Mouse (Mus musculus) lung, postnatal 4 days (tissue): ENCODE data around the gene Usp3.

ENCODE experiments used
- DNase-seq, 2 experiments: peaks; one replicate each; pipeline ENCODE4 v3.0.0; 2021

The Usp3 gene

DNA sequence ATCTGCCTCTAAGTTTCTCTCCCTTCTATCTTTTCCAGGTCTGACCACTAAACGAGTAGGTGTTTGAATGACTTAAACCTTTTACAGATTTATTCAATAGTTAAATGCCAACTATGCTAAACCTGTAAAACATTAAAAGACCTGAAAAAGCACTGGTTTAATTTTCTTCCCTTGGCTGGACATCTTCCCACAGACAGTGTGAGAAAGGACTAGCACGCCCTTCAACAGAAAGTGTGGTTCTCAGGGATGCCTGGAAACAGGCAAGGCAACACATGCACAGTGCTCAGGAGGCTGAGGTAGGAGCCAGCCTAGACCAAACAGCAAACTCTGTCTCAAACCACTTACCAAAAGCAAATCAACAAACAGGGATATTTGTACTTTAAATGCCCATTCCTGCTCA is 31.4 kb downstream of the Usp3 start:
- no peak for DNase-seq

- DNase-seq, result no peak
Observed at GRCm38 (mm10) chr9:66560728-66561127, 32.2 kb downstream of the Usp3 start.

- DNase-seq, result peak; percentile 49 to 50
Observed at GRCm38 (mm10) chr9:66560295-66560694, 32.6 kb downstream of the Usp3 start.

DNA sequence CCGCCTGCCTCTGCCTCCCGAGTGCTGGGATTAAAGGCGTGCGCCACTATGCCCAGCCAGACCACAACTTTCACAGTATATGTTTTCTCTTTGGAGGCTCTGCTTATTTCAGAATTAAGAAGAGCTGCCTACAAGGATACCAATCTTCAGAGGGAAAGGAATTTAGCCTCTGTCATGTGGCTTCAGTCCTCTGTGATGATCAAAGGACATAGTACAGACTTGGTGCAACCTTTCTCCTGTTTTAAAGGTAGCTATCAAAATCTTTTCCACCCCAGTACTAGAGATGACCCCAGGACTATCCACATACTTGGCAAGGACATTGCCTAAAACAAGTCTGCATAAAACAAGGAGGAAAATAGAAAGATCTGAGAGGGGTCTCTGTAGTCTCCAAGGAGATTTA is 34.0 kb downstream of the Usp3 start:
- DNase-seq, result no peak

- DNase-seq, result no peak
Observed at GRCm38 (mm10) chr9:66542785-66543184, 50.2 kb downstream of the Usp3 start.

DNA sequence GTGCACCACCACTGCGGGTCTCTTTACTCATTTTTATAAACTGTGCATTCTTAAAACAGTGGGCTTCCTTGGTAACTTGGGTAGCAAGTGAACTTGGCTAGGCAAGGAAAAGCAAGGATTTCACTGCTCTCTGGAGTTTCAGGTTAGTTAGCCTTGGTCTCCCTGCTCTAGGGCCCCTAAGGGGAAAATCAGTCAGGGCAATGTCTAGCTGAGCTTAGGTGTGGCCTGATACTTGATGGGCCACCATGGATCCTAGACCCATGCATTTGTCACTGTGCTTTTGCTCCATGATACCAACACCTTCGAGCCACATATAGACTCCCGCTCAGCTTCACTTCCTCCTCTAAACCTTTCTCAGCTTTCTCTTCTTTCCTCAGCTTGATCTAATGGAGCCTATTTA is 71.3 kb downstream of the Usp3 start:
- no peak for DNase-seq

- DNase-seq, result no peak
Observed at GRCm38 (mm10) chr9:66520299-66520698, 72.6 kb downstream of the Usp3 start.

- DNase-seq, result no peak
Observed at GRCm38 (mm10) chr9:66518901-66519300, 74.0 kb downstream of the Usp3 start.

DNA sequence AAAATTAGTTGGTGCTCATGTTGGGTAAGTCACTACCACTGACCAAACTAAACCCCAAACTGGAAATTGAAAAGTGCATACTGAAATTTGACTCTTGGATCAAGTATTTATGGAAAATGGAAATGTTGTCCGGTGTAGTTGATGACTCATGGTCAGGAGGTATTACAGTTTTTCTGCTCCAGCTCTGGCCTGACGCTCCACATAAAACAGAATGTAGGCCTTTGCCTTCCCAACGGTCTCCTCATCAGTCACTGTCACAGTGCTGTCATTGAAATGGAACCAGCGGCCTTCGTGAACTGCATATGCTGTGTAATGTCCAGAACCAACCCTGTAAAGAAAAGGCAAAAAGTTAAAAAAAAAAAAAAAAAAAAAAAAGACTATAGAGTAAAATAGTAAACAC is 74.7 kb downstream of the Usp3 start:
- DNase-seq, result no peak

- DNase-seq, result no peak
Observed at GRCm38 (mm10) chr9:66517746-66518145, 75.2 kb downstream of the Usp3 start.

- DNase-seq, result no peak
Observed at GRCm38 (mm10) chr9:66516296-66516940, 76.5 kb downstream of the Usp3 start.

DNA sequence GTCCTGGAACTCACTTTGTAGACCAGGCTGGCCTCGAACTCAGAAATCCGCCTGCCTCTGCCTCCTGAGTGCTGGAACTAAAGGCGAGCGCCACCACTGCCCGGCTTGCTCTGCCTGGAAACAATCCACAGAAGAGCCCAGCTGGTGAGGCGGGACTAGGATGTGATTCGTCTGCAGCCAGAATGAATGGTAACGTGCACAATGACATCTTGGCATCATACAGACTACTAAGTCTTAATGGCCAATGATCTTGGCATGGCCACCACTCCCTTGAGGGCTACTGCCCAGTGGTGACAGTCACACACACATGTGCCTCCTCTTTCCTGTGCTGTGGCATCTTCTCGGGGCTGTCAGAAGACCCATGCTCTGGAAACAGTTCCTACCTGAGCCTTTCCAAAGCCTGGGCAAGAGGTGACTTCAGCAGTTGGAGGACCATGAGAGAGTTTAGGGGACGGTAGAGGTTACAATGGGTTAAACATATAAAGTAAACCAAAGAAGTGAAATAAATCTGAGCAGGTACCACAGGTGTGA is 77.2 kb downstream of the Usp3 start:
- no peak for DNase-seq

DNA sequence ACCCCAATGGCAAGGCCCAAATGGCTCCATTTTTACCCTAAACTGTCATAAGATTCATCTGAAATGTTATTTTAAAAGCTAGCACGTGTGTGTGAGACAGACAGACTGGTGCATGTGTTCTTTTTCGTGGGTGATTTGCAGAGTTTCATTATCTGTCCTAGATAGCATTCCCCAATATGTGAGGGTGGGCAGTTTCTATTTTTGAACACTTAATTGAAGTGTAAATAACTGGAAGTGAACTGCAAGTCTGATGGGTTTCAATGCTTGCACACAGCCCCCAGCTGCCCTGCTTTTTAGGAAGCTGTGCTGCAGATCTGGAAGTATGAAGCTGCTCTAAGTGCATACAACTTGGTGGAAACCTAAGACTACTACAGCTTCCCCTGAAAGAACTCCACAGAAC is 77.8 kb downstream of the Usp3 start:
- no peak for DNase-seq

- DNase-seq, result peak; percentile 74 to 77
Observed at GRCm38 (mm10) chr9:66514256-66514770, 78.6 kb downstream of the Usp3 start, which contains the start of gene Fbxl22. Fbxl22 (minus strand) TSS chr9:66514593.

DNA sequence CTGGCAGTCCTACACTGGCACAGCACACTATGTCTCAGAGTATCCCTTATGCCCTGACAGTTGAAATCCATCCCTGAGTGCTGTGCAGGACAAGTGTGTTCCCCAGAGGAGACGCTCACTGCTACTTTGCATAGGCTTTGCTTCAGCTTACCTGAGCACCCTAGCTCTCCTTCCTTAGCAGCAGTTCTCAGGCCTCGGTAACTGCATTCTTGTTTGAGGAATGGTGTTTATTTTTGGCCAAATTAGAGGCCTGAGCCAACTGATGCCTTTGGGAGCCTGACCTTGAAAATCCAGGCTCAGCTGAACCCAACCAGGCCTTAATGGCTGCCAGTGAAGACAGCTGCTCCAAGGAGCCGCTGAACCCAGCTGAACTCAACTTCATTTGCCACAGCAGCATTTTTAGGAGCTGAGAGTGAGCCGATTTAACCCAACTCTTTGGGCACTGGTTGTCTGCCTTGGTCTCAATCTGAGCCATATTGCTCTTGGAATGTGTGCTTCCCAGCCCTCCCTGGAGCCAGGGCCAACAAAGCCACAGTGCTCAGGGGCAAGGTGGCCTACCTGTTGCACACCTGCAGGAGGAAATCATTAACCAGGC is 79.2 kb downstream of the Usp3 start:
- no peak for DNase-seq

DNA sequence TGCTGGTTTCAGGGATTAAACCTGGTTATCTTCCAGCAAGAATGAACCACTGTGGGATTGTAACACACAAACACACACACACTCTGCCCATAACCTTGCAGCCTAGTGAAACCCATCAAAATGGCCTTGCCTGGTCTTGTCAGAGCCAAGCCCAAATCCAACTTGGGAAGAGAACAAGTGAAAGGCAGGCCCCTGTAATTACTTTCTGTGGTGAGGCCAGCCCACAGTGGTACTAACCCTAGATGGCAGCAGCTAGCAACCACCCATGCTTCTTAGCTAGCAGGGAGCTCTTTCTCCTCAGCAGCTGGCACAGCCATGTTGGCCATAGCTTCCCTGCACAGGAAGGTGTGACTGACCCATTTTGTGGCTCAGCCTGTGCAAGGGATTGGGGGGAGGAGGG is 79.8 kb downstream of the Usp3 start:
- no peak for DNase-seq

- peak; percentile 88 to 90 for DNase-seq
Observed at GRCm38 (mm10) chr9:66512351-66512671, 80.6 kb downstream of the Usp3 start.

GRCm38 (mm10) chr9:66511580-66512350 is 81.2 kb downstream of the Usp3 start:
- DNase-seq, result peak; percentile 95 to 98

DNA sequence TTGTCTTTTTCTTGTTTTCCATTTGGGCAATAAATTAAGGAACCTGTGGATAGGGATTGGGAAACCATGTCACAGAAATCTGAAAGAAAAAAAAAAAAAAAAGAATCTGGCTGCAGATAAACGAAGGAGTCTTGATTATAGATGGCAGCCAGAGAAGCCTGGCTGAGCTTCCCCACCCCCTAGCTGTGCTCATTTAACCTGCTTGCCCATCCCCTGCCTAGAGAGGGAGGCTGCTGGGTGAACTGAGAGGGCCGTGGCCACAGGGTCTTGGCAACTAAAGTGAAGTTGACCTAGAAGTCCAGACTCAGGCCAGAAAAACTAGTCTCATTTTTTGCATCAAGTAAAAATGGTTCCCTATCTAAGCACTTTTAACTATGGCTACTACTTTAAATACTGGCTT is 82.0 kb downstream of the Usp3 start:
- no peak for DNase-seq

- DNase-seq, result no peak
Observed at GRCm38 (mm10) chr9:66510351-66510841, 82.5 kb downstream of the Usp3 start.

- DNase-seq, result no peak
Observed at GRCm38 (mm10) chr9:66508890-66509399, 84.0 kb downstream of the Usp3 start.

- no peak for DNase-seq
Observed at GRCm38 (mm10) chr9:66507684-66508083, 85.3 kb downstream of the Usp3 start.

DNA sequence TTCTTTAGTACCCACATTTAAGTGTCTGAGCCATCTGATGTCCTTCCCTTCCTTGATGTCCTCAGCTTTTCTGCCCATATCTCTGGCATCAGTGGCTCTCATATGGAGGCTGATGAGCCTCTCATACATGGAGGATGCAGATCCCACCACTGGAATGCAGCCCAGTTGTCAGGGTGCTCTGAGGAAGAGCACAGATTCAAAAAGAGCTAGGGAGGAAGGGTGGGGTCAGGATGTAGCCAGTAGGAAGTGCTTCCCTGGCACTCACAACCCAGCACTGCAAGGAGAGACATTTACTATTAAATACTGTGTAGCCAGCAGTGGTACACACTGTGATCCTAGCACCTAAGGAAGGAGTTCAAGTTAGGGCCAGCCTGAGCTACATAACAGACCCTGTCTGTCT is 86.5 kb downstream of the Usp3 start:
- DNase-seq, result no peak
